Mouse (Mus musculus) lung, adult 2 months (tissue): ENCODE measurements around the gene 7420426K07Rik. TPM values are rescaled to one million over a fixed set of nuclear protein-coding genes. Genes with fewer than 3 reads are reported as not detected.
A peak's percentile ranks its signal among the peaks of the same experiment; 100 is the strongest.

Experiments used
- DNase-seq: peaks from one replicate; pipeline ENCODE4 v3.0.0; 2022
- H3K4me1 ChIP-seq: fragments of 200-500 bp; 2 replicates; pipeline ENCODE4 v1.6.1; 2011; ENCODE audit warnings: low read length; ENCODE audit not compliant: control insufficient read depth, insufficient read depth
- H3K4me3 ChIP-seq: fragments of 200-500 bp; replicated peaks from 2 replicates; pipeline ENCODE3; 2011; ENCODE audit warnings: low read depth, mild to moderate bottlenecking, control low read depth, low read length; ENCODE audit errors: extremely low read depth
- CTCF ChIP-seq: fragments of 200-500 bp; IDR thresholded peaks from 2 replicates; pipeline ENCODE4 v1.5.1; 2011; ENCODE audit warnings: mild to moderate bottlenecking, low read length, control low read depth; ENCODE audit not compliant: insufficient read depth
- POLR2A ChIP-seq: fragments of 200-500 bp; IDR thresholded peaks from 2 replicates; pipeline ENCODE4 v1.6.1; 2011; ENCODE audit warnings: low read depth, mild to moderate bottlenecking, control low read depth, low read length, borderline replicate concordance; ENCODE audit errors: extremely low read depth
- WGBS: fragments of 180-500 bp; shearing (Covaris S2); methylation state at CpG from one replicate; pipeline ENCODE4 v1.1.7; 2018; 5-methylcytosine and 5-hydroxymethylcytosine counted together
- polyA plus RNA-seq: library from polyadenylated mRNA; depleted of rRNA; stranded (reverse); fragments of >200 nt; gene quantifications from 2 replicates; pipeline ENCODE4 v1.2.3, GENCODE M21; 2012; rRNA removed

The 7420426K07Rik gene
- polyA plus RNA-seq, 1 experiment: not detected

- no peak overlapping the region for H3K4me3 ChIP-seq
- WGBS: 38% methylated on average over 6 of the region's 6 CpGs
- no peaks in the 10 kb centered on the region for H3K4me1 ChIP-seq
- DNase-seq: no peak
- TF ChIP-seq CTCF (no peak), POLR2A (no peak)
Measured at GRCm38 (mm10) chr9:98932931-98933330, 30.0 kb downstream of the 7420426K07Rik start.

GRCm38 (mm10) chr9:98935190-98935909 is 32.4 kb downstream of the 7420426K07Rik start:
- DNase-seq: no peak
- Histone ChIP-seq H3K4me3 (no peak overlapping the region), H3K4me1 (no peaks in the 10 kb centered on the region)
- TF ChIP-seq CTCF (no peak), POLR2A (no peak)
- 34% methylated on average over 16 of the region's 16 CpGs for WGBS

GRCm38 (mm10) chr9:98939290-98939689 is 36.4 kb downstream of the 7420426K07Rik start:
- Histone ChIP-seq H3K4me3 (no peak overlapping the region), H3K4me1 (no peaks in the 10 kb centered on the region)
- TF ChIP-seq CTCF (peak; percentile 35; the same call in 1 of the 2 replicates), POLR2A (no peak)
- 17% methylated on average over 2 of the region's 2 CpGs for WGBS
- no peak for DNase-seq

- Histone ChIP-seq H3K4me3 (no peak overlapping the region), H3K4me1 (peaks cover 11% of the 10 kb centered on the region)
- DNase-seq: no peak
- WGBS: 3% methylated on average over 40 of the region's 40 CpGs
- no peak for TF ChIP-seq CTCF
- TF ChIP-seq POLR2A: no peak
Measured at GRCm38 (mm10) chr9:98952171-98953050, 49.5 kb downstream of the 7420426K07Rik start.

GRCm38 (mm10) chr9:98953291-98953690 is 50.4 kb downstream of the 7420426K07Rik start:
- WGBS: 9% methylated on average over 4 of the region's 4 CpGs
- Histone ChIP-seq H3K4me1 (peaks cover 11% of the 10 kb centered on the region), H3K4me3 (no peak overlapping the region)
- TF ChIP-seq POLR2A (no peak), CTCF (no peak)
- no peak for DNase-seq

GRCm38 (mm10) chr9:98953830-98954229 is 50.9 kb downstream of the 7420426K07Rik start:
- DNase-seq: no peak
- WGBS: 8% methylated on average over 9 of the region's 9 CpGs
- TF ChIP-seq POLR2A (no peak), CTCF (no peak)
- Histone ChIP-seq H3K4me3 (no peak overlapping the region), H3K4me1 (peaks cover 11% of the 10 kb centered on the region)

Other genes starting within 250 kb of the 7420426K07Rik start
- gene Prr23a1, start 60.6 kb upstream of the 7420426K07Rik start, polyA plus RNA-seq: not detected in 2 replicates
- gene Prr23a2, start 46.6 kb upstream of the 7420426K07Rik start, polyA plus RNA-seq: 0.14 TPM in 1 of 2 replicates, not detected in the other
- gene Prr23a3, start 38.4 kb upstream of the 7420426K07Rik start, polyA plus RNA-seq: not detected in 2 replicates
- gene Foxl2, start 52.2 kb downstream of the 7420426K07Rik start, polyA plus RNA-seq: not detected in 2 replicates
- gene Faim, start 83.3 kb downstream of the 7420426K07Rik start, polyA plus RNA-seq: 5.2 and 6.6 TPM in 2 replicates
- gene Gm1123, start 132.6 kb downstream of the 7420426K07Rik start, polyA plus RNA-seq: 0.38 TPM in 1 of 2 replicates, not detected in the other
- gene Pik3cb, start 237.5 kb downstream of the 7420426K07Rik start, polyA plus RNA-seq: 6.4 and 11.1 TPM in 2 replicates